Mouse (Mus musculus) embryonic facial prominence, embryonic 14.5 days (tissue): ENCODE results near the gene Trpc5os. TPM values are rescaled to one million over a fixed set of nuclear protein-coding genes. Genes with fewer than 3 reads are reported as not detected.

Experiments used
- ATAC-seq: fragments of 200-750 bp; cut with Nextera tagmentation; 2 replicates; pipeline ENCODE4 v1.8.0; 2017; ENCODE audit warnings: low read depth, moderate number of reproducible peaks, moderate TSS enrichment
- DNase-seq: peaks from one replicate; pipeline ENCODE4 v3.0.0-alpha.2; 2015; ENCODE audit warnings: low spot score
- H3K27ac ChIP-seq: fragments of 300-500 bp; sonication (generic); replicated peaks from 2 replicates; pipeline ENCODE4 v1.5.1; 2014; ENCODE audit warnings: low read depth, mild to moderate bottlenecking, low read length, moderate library complexity
- H3K27me3 ChIP-seq: fragments of 300-500 bp; sonication (generic); replicated peaks from 2 replicates; pipeline ENCODE4 v1.6.1; 2014; ENCODE audit warnings: low read length; ENCODE audit not compliant: control insufficient read depth, insufficient read depth
- H3K36me3 ChIP-seq: fragments of 300-500 bp; sonication (generic); 2 replicates; pipeline ENCODE4 v1.6.1; 2014; ENCODE audit warnings: low read length, mixed read lengths; ENCODE audit not compliant: control insufficient read depth, insufficient read depth
- H3K4me1 ChIP-seq: fragments of 300-500 bp; sonication (generic); 2 replicates; pipeline ENCODE4 v1.6.1; 2014; ENCODE audit warnings: antibody characterized with exemption, low read length; ENCODE audit not compliant: control insufficient read depth, insufficient read depth
- H3K4me2 ChIP-seq: fragments of 300-500 bp; sonication (generic); 2 replicates; pipeline ENCODE4 v1.6.1; 2014; ENCODE audit warnings: low read depth, mild to moderate bottlenecking, low read length, moderate library complexity, mixed read lengths
- H3K4me3 ChIP-seq: fragments of 300-500 bp; sonication (generic); 2 replicates; pipeline ENCODE4 v1.5.1; 2014; ENCODE audit warnings: low read depth, mild to moderate bottlenecking, low read length
- H3K9ac ChIP-seq: fragments of 300-500 bp; sonication (generic); 2 replicates; pipeline ENCODE4 v1.6.1; 2014; ENCODE audit warnings: low read depth, mild to moderate bottlenecking, low read length, moderate library complexity, mixed read lengths
- H3K9me3 ChIP-seq: fragments of 300-500 bp; sonication (generic); 2 replicates; pipeline ENCODE4 v1.6.1; 2016; ENCODE audit warnings: low read length; ENCODE audit not compliant: control insufficient read depth
- WGBS: fragments of 180-500 bp; shearing (Covaris S2); extraction: QIAGEN DNeasy Blood & Tissue Kit; methylation state at CpG from one replicate; pipeline ENCODE4 v1.1.7; 2014; 5-methylcytosine and 5-hydroxymethylcytosine counted together
- polyA plus RNA-seq: library from polyadenylated mRNA; unstranded; fragments of >200 nt; fragmentation: Nextera tagmentation; extraction: Ambion mirVana; gene quantifications from 2 replicates; pipeline ENCODE4 v1.2.1, GENCODE M21; 2014

Trpc5os gene
- polyA plus RNA-seq = 0.14 TPM in 1 of 2 replicates, not detected in the other

DNA sequence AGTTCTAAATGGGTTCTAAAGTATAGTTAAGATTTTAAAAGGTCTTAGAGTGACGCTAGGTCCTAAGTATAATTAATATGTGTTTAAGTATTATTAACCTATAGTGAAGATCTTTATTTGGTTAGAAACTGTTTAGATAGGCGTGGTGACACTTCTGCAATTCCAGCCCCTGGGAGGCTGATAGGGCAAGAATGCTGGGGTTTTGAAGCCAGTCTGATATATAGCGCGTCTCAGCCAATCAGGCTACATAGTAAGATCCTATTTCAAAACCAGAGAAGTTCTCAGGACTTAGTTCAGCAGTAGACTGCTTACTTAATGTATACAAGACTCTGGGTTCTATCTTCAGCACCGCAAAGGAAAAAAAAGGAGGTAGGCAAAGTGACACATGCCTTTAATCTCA, at the start of gene Trpc5os:
TSS of gene Trpc5os (plus strand) at position 301 of the 400 bp plus-strand sequence.
- 81% methylated on average over 5 of the region's 5 CpGs for WGBS
- no peaks in the 10 kb centered on the region; the same call in 1 of the 2 replicates for H3K27me3 ChIP-seq
- ATAC-seq = no peak
- H3K4me3 ChIP-seq = no peak within 1 kb of the TSS
- no peaks in the 10 kb centered on the region for H3K4me1 ChIP-seq
- no peaks in the 10 kb centered on the region for H3K9me3 ChIP-seq
- no peak within 1 kb of the TSS for H3K9ac ChIP-seq
- H3K36me3 ChIP-seq = no peaks in the 10 kb centered on the region
- H3K27ac ChIP-seq = no peak within 1 kb of the TSS
- H3K4me2 ChIP-seq = no peak within 1 kb of the TSS
- no peak for DNase-seq

DNA sequence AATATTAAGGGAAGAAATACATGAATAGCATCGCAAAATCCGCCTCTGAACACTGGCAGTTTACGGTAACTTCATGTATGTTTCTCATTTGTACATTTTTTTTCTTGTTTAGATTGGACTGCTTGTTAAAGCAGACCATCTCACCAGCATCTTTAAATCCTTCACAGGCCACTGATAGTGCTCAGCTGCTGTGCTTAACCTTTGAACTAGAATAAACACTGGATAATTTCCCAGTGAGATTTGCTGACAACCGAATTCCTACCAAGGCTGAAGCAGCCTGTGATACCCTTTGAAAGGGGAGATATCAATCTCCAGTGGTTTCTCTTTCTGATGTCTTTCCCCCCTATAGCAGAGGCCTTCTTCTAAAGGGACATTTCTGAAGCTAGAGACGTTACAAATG, 48.3 kb upstream of the Trpc5os start:
- Histone ChIP-seq H3K4me3 (no peak overlapping the region), H3K4me2 (no peak overlapping the region), H3K4me1 (no peaks in the 10 kb centered on the region), H3K36me3 (no peaks in the 10 kb centered on the region), H3K9me3 (no peaks in the 10 kb centered on the region), H3K27me3 (peaks cover 4% of the 10 kb centered on the region; the same call in 1 of the 2 replicates), H3K27ac (no peak overlapping the region), H3K9ac (no peak overlapping the region)
- no peak for ATAC-seq
- 59% methylated on average over 5 of the region's 5 CpGs for WGBS
- DNase-seq = no peak

DNA sequence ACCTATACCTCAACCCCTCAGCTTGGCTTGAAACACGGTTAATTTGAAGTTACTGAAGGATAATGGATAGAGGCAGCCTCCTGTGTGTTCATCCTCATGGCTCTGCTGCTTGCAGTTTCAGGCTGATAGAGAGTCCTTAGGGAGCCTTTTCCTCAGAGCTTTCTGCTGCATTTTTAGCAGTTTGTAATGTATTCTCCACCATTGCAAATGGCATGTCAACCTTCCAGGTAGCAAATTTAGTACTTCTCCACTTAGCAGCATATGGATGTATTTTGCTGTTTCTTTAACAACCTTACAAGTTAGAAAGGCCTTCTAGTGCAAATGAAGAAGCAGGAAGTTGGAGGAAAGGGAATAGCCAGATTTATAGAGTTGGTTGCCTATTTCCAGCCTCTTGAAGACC, 36.1 kb upstream of the Trpc5os start:
- H3K9ac ChIP-seq = no peak overlapping the region
- H3K4me3 ChIP-seq = no peak overlapping the region
- peaks cover 3% of the 10 kb centered on the region; the same call in 1 of the 2 replicates for H3K27me3 ChIP-seq
- H3K9me3 ChIP-seq = no peaks in the 10 kb centered on the region
- 77% methylated on average over 1 of the region's 1 CpGs for WGBS
- no peak overlapping the region for H3K27ac ChIP-seq
- no peaks in the 10 kb centered on the region for H3K36me3 ChIP-seq
- ATAC-seq (no peak), DNase-seq (no peak)
- no peaks in the 10 kb centered on the region for H3K4me1 ChIP-seq
- H3K4me2 ChIP-seq = no peak overlapping the region

DNA sequence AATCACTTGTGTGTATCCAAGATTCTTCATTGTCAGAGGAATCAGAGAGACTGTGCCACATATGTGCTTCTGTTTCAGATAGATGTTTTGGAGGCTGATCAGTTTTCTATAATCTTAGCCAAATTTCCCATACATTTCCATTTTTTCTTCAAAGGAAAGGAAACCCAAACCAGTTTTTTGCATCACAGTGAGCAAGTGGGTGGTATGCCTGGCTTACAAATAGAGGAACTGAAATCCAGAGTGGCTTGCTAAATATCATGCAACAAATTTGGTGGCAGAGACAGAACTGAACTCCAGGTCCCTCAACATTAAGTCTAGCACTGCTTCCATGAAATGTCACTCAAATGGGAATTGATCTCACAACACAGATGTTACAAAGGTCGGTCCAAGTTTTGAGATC, 35.3 kb upstream of the Trpc5os start:
- ATAC-seq (no peak), DNase-seq (no peak)
- H3K27me3 ChIP-seq = peaks cover 3% of the 10 kb centered on the region; the same call in 1 of the 2 replicates
- no peaks in the 10 kb centered on the region for H3K9me3 ChIP-seq
- no peak overlapping the region for H3K27ac ChIP-seq
- H3K4me3 ChIP-seq = no peak overlapping the region
- no peaks in the 10 kb centered on the region for H3K36me3 ChIP-seq
- H3K4me2 ChIP-seq = no peak overlapping the region
- H3K4me1 ChIP-seq = no peaks in the 10 kb centered on the region
- H3K9ac ChIP-seq = no peak overlapping the region
- WGBS = 88% methylated on average over 1 of the region's 1 CpGs

DNA sequence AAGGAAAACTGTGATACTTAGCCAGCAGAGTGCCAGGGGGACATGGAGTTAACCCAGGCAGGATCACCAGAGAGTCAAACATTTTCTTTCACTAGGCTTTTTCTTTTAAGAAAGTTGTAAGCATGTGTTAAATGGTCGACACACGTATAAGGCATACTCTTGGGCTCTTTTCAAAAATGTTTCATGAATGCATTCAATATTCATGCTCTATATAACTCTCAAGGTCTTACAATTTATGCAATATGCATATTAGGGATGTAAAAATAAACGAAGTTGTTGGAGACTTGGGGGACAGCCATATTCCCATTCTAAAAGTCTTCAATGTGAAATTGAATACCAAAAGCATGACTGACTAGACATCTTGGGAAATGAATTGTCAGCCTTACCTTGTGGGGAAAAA, 32.5 kb upstream of the Trpc5os start:
- H3K4me3 ChIP-seq = no peak overlapping the region
- no peaks in the 10 kb centered on the region for H3K36me3 ChIP-seq
- H3K4me1 ChIP-seq = no peaks in the 10 kb centered on the region
- DNase-seq (no peak), ATAC-seq (no peak)
- no peak overlapping the region for H3K9ac ChIP-seq
- H3K27me3 ChIP-seq = peaks cover 3% of the 10 kb centered on the region; the same call in 1 of the 2 replicates
- no peak overlapping the region for H3K4me2 ChIP-seq
- WGBS = 78% methylated on average over 3 of the region's 3 CpGs
- no peaks in the 10 kb centered on the region for H3K9me3 ChIP-seq
- no peak overlapping the region for H3K27ac ChIP-seq

DNA sequence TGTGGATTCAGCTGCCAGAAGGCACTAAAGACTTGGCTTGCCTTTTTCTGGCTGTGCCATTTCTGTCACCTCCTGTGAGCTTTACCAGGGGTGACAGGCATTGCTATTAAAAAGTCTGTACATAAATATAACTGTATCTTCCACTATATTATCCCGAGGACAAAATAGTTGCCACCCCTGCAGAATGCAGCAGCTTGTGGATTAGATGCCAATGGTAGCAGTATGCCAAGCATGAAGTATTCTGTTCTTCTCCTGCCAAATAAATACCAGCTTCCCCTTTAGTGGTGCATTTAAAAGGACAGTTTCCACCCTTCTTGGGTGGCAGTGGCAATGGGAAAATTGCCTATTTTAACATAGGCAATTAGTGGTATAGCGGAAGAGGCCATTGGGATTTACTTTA, 8.0 kb downstream of the Trpc5os start:
- peaks cover 6% of the 10 kb centered on the region; the same call in 1 of the 2 replicates for H3K27me3 ChIP-seq
- no peak overlapping the region for H3K4me2 ChIP-seq
- H3K9me3 ChIP-seq = no peaks in the 10 kb centered on the region
- H3K36me3 ChIP-seq = no peaks in the 10 kb centered on the region
- H3K27ac ChIP-seq = no peak overlapping the region
- no peak overlapping the region for H3K9ac ChIP-seq
- H3K4me1 ChIP-seq = no peaks in the 10 kb centered on the region
- WGBS = 79% methylated on average over 2 of the region's 2 CpGs
- DNase-seq = no peak
- no peak for ATAC-seq
- no peak overlapping the region for H3K4me3 ChIP-seq

DNA sequence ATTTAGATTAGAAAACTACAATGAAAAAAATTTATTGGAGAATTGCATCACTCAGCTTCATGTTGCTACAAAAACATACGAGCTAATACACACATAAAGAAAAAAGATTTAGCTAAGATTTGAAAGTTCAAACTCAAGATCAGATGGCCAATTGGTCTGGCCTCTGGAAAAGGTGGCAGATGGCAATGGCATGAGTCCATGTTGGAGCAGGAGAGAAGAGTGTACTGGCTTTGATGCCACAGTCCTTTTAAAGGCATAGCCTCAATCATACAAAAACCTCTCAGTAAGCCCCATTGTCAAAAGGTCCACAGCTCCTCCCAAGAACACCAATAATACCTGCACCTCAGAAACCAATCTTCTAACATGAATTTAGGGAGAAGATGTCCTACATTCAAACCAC, 35.0 kb downstream of the Trpc5os start:
- 67% methylated on average over 1 of the region's 1 CpGs for WGBS
- Histone ChIP-seq H3K27me3 (no peaks in the 10 kb centered on the region), H3K27ac (no peak overlapping the region), H3K9ac (no peak overlapping the region), H3K4me3 (no peak overlapping the region), H3K4me2 (no peak overlapping the region), H3K9me3 (no peaks in the 10 kb centered on the region), H3K36me3 (no peaks in the 10 kb centered on the region), H3K4me1 (no peaks in the 10 kb centered on the region)
- ATAC-seq (no peak), DNase-seq (no peak)

DNA sequence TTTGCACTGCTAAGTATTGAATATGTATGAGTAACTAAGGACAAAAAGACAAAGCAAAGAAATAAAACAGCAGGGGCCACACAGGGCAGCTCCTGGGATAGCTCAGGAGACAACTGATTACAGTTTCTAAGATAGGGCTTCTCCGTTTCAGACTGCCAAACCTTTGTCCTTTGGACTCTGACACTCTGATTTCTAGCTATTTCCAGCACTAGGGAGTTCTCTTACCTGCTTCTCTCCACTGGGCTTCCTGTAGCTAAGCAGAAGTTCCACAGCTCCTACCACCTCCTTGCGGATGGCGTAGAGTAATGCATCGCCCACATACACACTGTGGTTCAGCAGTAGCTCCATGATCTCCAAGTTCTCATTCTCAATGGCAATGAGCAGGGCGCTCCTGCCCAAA, 66.9 kb downstream of the Trpc5os start:
- DNase-seq (no peak), ATAC-seq (no peak)
- H3K27ac ChIP-seq = no peak overlapping the region
- no peak overlapping the region for H3K4me3 ChIP-seq
- H3K9ac ChIP-seq = no peak overlapping the region
- no peaks in the 10 kb centered on the region for H3K4me1 ChIP-seq
- no peaks in the 10 kb centered on the region for H3K36me3 ChIP-seq
- H3K9me3 ChIP-seq = no peaks in the 10 kb centered on the region
- peaks cover 4% of the 10 kb centered on the region for H3K27me3 ChIP-seq
- WGBS = 79% methylated on average over 5 of the region's 5 CpGs
- no peak overlapping the region for H3K4me2 ChIP-seq

DNA sequence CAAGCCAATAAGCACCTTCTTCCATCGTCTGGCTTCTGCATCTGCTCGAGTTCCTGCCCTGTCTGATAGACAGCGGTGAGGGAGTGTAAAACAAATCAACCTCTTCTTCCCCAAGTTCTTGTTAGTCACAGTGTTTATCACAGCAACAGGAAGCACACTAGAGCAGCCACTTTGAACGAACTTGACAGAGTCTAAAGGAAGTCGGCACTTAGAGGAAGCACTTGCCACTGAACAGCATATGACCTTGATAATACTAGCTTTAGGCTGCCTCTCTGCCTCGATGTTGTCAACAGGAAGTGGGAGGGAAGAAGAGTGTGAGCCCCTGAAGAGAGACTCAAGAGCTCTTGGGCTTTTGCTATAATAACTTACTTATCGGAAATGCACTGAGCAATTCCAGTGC, 69.7 kb downstream of the Trpc5os start:
- DNase-seq (no peak), ATAC-seq (no peak)
- Histone ChIP-seq H3K27me3 (peaks cover 4% of the 10 kb centered on the region), H3K9me3 (no peaks in the 10 kb centered on the region), H3K9ac (no peak overlapping the region), H3K4me2 (no peak overlapping the region), H3K27ac (no peak overlapping the region), H3K4me3 (no peak overlapping the region), H3K4me1 (no peaks in the 10 kb centered on the region), H3K36me3 (no peaks in the 10 kb centered on the region)
- 82% methylated on average over 7 of the region's 7 CpGs for WGBS
